Mouse (Mus musculus) C2C12 (cell line): ENCODE results near the gene Gpr137b.
"Not testable (repeated sequence)": the region's sequence is repeated elsewhere in the genome, so short reads cannot be mapped to it uniquely, and the experiment has no call there.

Source experiments
- CEBPB ChIP-seq: IDR thresholded peaks from one replicate; pipeline ENCODE4 v1.6.1; 2011; ENCODE audit warnings: low read depth, mild to moderate bottlenecking, control low read depth, moderate library complexity
- CTCF ChIP-seq: IDR thresholded peaks from one replicate; pipeline ENCODE4 v1.5.1; 2011; ENCODE audit not compliant: control insufficient read depth, insufficient read depth, insufficient read length
- USF1 ChIP-seq: IDR thresholded peaks from one replicate; pipeline ENCODE4 v1.6.1; 2011; ENCODE audit warnings: low read depth, mild to moderate bottlenecking, control low read depth, moderate library complexity

GRCm38 (mm10) chr13:13416007-13416337 lies 22.2 kb upstream of the Gpr137b start:
- TF ChIP-seq USF1, CTCF, CEBPB: not testable (repeated sequence)
